Mouse (Mus musculus): ENCODE measurements around the gene Ugt1a6a.

Ugt1a6a gene

DNA sequence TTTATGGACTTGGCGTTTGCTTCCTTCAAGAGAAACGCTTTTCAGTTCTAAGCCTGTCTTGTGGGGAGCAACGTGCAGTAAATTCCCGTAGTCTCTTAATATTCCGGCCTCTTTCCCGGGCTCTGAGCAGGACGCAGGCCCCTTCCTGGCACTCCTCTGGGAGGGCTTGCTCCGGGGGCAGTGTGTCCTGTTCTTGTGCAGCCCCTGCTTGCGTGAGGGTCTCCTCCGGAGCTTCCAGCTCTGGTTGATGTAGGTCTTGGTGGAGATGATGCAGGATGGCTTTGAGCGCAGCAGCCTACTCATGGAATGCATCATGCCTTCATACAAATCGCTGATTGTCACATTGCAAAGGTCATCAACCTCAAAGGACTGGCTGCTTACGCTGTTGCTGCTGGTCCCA, 131.5 kb downstream of the Ugt1a6a start:
- no peak for DNase-seq (ENCODE audit: low read depth, low spot score)

- no peak for DNase-seq (ENCODE audit: low read depth, low spot score)
Measured at GRCm38 (mm10) chr1:88267489-88267888, 132.9 kb downstream of the Ugt1a6a start.

GRCm38 (mm10) chr1:88268070-88268469, 133.5 kb downstream of the Ugt1a6a start:
- DNase-seq (ENCODE audit: low read depth, low spot score): no peak

Measured in brain, embryonic 18.5 days (tissue).